Mouse (Mus musculus) limb, embryonic 11.5 days (tissue): ENCODE data around the gene Ube2l3. TPM values are rescaled to one million over a fixed set of nuclear protein-coding genes. Genes with fewer than 3 reads are reported as not detected.
"Not testable (repeated sequence)": the region's sequence is repeated elsewhere in the genome, so short reads cannot be mapped to it uniquely, and the experiment has no call there.

Experiments used
- ATAC-seq: fragments of 200-750 bp; cut with Nextera tagmentation; 2 replicates; pipeline ENCODE4 v1.8.0; 2017; ENCODE audit warnings: low read depth; ENCODE audit not compliant: insufficient number of reproducible peaks, low FRiP score, low TSS enrichment
- DNase-seq: peaks from one replicate; pipeline ENCODE4 v3.0.0-alpha.2; 2015; ENCODE audit warnings: low spot score
- H3K27ac ChIP-seq: fragments of 300-500 bp; sonication (generic); replicated peaks from 2 replicates; pipeline ENCODE4 v1.5.1; 2014; ENCODE audit warnings: low read depth, mild to moderate bottlenecking, low read length
- H3K27me3 ChIP-seq: fragments of 300-500 bp; sonication (generic); 2 replicates; pipeline ENCODE4 v1.6.1; 2014; ENCODE audit warnings: mild to moderate bottlenecking, low read length, mixed read lengths; ENCODE audit not compliant: control insufficient read depth, insufficient read depth
- H3K36me3 ChIP-seq: fragments of 300-500 bp; sonication (generic); 2 replicates; pipeline ENCODE4 v1.6.1; 2014; ENCODE audit warnings: mild to moderate bottlenecking, low read length, moderate library complexity, mixed read lengths; ENCODE audit not compliant: control insufficient read depth, insufficient read depth
- H3K4me1 ChIP-seq: fragments of 300-500 bp; sonication (generic); 2 replicates; pipeline ENCODE4 v1.6.1; 2014; ENCODE audit warnings: low read length, mixed read lengths; ENCODE audit not compliant: control insufficient read depth, insufficient read depth
- H3K4me2 ChIP-seq: fragments of 300-500 bp; sonication (generic); 2 replicates; pipeline ENCODE4 v1.6.1; 2014; ENCODE audit warnings: low read depth, mild to moderate bottlenecking, moderate library complexity; ENCODE audit not compliant: severe bottlenecking
- H3K4me3 ChIP-seq: fragments of 300-500 bp; sonication (generic); 2 replicates; pipeline ENCODE4 v1.5.1; 2014; ENCODE audit warnings: low read depth, low read length
- H3K9ac ChIP-seq: fragments of 300-500 bp; sonication (generic); 2 replicates; pipeline ENCODE4 v1.6.1; 2014; ENCODE audit warnings: mild to moderate bottlenecking, low read length
- H3K9me3 ChIP-seq: fragments of 300-500 bp; sonication (generic); 2 replicates; pipeline ENCODE4 v1.6.1; 2016; ENCODE audit warnings: low read length; ENCODE audit not compliant: control insufficient read depth
- WGBS: fragments of 180-500 bp; shearing (Covaris S2); extraction: QIAGEN DNeasy Blood & Tissue Kit; methylation state at CpG from one replicate; pipeline ENCODE4 v1.1.7; 2014; 5-methylcytosine and 5-hydroxymethylcytosine counted together
- polyA plus RNA-seq: library from polyadenylated mRNA; unstranded; fragments of >200 nt; fragmentation: Nextera tagmentation; extraction: Ambion mirVana; gene quantifications from 2 replicates; pipeline ENCODE4 v1.2.1, GENCODE M21; 2014

Ube2l3 gene
- polyA plus RNA-seq, 1 experiment from 2014 or later = 430 TPM

DNA sequence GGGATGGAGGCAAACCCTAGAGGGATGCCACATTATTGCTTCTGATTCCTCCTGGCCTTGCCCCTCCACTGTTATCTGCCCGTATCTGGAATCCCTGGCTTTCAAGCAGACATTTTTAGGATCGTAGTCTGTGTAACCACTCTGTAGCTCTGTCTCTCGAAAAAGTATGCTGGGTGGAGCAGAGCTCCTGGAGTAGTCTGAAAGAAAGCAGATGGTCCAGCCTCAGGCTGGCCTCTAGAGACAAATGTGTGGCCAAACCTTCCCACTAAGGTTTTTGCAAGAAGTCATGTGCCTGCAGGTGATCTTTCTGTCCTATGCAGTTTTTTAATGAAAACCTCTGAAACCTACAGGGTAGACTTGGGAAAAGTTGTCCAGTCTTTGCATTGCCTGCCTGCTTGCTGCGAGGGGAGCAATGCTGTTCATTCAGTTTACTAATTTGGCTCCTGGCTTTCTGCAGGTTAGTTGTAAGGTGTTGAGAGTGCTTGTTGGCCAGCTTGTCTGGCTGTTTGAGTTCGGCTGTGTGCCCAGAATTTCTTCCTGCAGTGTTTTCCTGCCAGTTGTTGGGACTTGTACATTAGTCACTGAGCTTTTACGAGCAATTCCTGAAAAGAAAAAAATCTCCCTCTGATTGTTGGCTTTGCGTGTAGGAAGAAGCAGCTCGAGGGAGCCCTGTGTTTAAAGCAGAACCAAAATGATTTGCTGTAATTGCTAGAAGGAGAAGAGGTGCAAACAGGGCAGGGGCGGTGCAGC is 32.6 kb upstream of the Ube2l3 start:
- H3K36me3 ChIP-seq = 0 out of 2 replicates have a peak, but pooled peaks cover 2% of the 10 kb centered on the region
- no peak overlapping the region for H3K27ac ChIP-seq
- ATAC-seq (no peak), DNase-seq (no peak)
- peak overlapping the region; percentile 28; the same call in 1 of the 2 replicates for H3K9ac ChIP-seq
- WGBS = 43% methylated on average over 9 of the region's 9 CpGs
- no peaks in the 10 kb centered on the region; the same call in 1 of the 2 replicates for H3K9me3 ChIP-seq
- peak overlapping the region; percentile 90 for H3K4me2 ChIP-seq
- H3K4me3 ChIP-seq = peak overlapping the region; percentile 92
- H3K4me1 ChIP-seq = peaks cover 15% of the 10 kb centered on the region
- H3K27me3 ChIP-seq = no peaks in the 10 kb centered on the region

- Histone ChIP-seq H3K4me3 (peak overlapping the region; percentile 92), H3K4me1 (peaks cover 15% of the 10 kb centered on the region), H3K9me3 (no peaks in the 10 kb centered on the region; the same call in 1 of the 2 replicates), H3K36me3 (0 out of 2 replicates have a peak, but pooled peaks cover 2% of the 10 kb centered on the region), H3K27ac (peak overlapping the region; percentile 82), H3K27me3 (no peaks in the 10 kb centered on the region), H3K9ac (peak overlapping the region; percentile 92), H3K4me2 (peak overlapping the region; percentile 90)
- WGBS = 3% methylated on average over 12 of the region's 12 CpGs
- ATAC-seq (peak; percentile 1; the same call in 1 of the 2 replicates), DNase-seq (peak; percentile 76)
Observed at GRCm38 (mm10) chr16:17234499-17234895, 32.0 kb upstream of the Ube2l3 start.

DNA sequence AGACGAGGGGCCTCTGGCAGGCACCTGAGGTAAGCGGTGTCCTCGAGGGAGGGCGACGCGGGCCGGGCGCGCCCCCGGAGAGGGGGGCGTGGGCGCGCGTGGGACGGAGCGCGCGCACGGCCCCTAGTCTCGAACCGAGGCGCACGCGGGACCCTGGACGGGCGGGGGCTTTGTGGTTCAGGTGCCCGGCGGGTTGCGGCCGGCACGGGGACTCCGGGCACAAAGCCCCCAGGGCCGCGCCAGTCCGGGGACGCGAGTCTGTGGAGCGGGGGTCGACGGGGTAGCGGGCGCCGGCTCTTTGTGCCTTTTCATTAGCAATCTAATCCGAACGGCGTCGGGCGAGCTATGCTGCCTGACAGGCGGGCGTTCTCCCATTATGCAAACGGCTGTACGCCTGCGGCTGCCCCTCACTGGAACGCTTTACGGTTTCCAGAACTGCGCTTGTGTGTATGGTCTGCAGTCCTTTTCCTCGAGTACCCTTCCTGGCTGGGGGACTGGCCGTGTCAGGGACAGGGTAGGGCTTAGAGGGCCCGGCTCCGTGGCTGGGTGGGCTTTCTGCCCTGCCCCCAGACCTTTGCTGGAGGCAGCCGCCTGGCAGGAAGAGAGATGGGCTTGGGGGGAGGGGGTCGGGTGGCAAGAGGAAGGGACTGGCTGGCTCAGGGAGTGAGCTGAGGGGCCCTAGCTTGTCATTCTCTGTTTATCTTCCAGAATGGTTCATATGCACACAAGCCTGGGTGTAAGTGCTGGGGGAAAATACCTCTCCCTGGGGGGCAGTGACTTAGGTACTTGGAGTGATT is 31.5 kb upstream of the Ube2l3 start:
- ATAC-seq = peak; percentile 56
- WGBS = 0% methylated on average over 54 of the region's 62 CpGs

DNA sequence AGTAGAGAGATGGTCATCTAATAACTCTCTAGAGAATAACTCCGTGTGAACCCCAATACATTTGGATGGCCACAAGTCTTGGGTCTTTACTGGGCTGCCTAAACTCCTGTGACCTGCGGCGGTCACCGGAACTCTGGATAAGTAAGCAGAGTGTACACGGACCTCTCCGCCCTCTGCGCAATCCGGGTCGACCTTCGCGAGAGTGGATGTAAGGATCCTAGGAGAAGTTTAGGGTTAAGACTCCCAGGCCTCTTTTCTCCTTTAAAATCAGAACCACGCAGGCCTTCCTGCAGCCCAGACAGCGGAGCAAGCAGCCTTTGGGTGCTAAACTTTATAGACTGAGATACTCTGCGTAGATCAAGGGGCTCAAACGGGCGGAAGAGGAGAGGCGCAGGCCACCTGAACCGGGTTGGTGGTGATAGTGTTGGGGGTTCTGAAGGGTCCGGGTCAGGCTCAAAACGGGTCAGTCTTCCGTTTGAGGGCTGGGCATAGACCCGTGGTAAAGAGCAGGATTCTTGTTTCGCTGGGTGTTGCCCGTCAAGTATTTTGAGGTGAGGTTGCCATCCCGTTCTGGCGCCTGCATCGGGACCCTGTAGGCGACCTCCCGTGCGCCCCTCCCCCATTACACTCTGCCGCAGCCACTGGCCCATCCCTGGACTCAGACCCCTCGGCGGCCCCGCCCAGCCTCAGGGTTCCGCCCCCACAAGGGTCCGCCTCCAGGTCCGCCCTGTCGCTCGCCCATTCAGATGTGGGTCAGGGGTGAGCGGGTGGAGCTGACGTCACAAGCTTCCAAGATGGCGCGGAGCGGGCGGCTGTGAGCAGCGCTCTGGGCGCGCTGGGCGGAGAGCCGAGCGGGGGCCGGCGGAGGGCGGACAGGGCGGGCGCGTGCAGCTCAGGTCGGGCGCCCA is 30.6 kb upstream of the Ube2l3 start, which contains the start of gene Hic2:
Hic2 (plus strand) TSS at position 779 of the 908 bp plus-strand sequence.
- H3K4me2 ChIP-seq = peak within 1 kb of the TSS; percentile 90
- WGBS = under 1% methylated on average over 55 of the region's 59 CpGs
- H3K36me3 ChIP-seq = 0 out of 2 replicates have a peak, but pooled peaks cover 2% of the 10 kb centered on the region
- ATAC-seq = peak; percentile 98
- H3K27ac ChIP-seq = peak within 1 kb of the TSS; percentile 82
- DNase-seq = peak; percentile 98
- H3K4me1 ChIP-seq = peaks cover 15% of the 10 kb centered on the region
- no peaks in the 10 kb centered on the region for H3K27me3 ChIP-seq
- peak within 1 kb of the TSS; percentile 92 for H3K9ac ChIP-seq
- no peaks in the 10 kb centered on the region; the same call in 1 of the 2 replicates for H3K9me3 ChIP-seq
- H3K4me3 ChIP-seq = peak within 1 kb of the TSS; percentile 92

More for the DNA sequence above, 31.5 kb upstream of the Ube2l3 start:
- Histone ChIP-seq H3K36me3 (0 out of 2 replicates have a peak, but pooled peaks cover 2% of the 10 kb centered on the region), H3K9ac (peak overlapping the region; percentile 92), H3K27ac (peak overlapping the region; percentile 82), H3K4me3 (peak overlapping the region; percentile 92), H3K4me2 (peak overlapping the region; percentile 90), H3K4me1 (peaks cover 15% of the 10 kb centered on the region), H3K9me3 (no peaks in the 10 kb centered on the region; the same call in 1 of the 2 replicates), H3K27me3 (no peaks in the 10 kb centered on the region)
- peak; percentile 79 for DNase-seq

DNA sequence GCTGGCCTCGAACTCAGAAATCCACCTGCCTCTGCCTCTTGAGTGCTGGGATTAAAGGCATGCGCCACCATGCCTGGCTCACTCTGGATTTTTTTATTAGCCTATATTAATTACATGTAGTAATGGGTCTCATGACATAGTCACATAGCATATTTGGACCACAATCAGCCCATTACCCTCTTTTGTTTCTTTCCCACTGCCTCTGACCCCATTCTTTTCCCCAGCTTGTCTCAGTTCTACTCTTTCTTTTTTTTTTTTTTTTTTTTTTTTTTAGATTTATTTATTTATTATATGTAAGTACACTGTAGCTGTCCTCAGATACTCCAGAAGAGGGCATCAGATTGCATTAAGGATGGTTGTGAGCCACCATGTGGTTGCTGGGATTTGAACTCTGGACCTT is 29.1 kb upstream of the Ube2l3 start:
- H3K4me1 ChIP-seq = peaks cover 15% of the 10 kb centered on the region
- ATAC-seq, H3K27me3 ChIP-seq, H3K4me3 ChIP-seq, H3K4me2 ChIP-seq, H3K9ac ChIP-seq, DNase-seq, H3K9me3 ChIP-seq, H3K27ac ChIP-seq, H3K36me3 ChIP-seq: not testable (repeated sequence)
- 98% methylated on average over 2 of the region's 2 CpGs for WGBS

GRCm38 (mm10) chr16:17226496-17226895 is 24.0 kb upstream of the Ube2l3 start:
- H3K36me3 ChIP-seq = no peaks in the 10 kb centered on the region
- no peak overlapping the region for H3K9ac ChIP-seq
- H3K27ac ChIP-seq = no peak overlapping the region
- no peaks in the 10 kb centered on the region for H3K4me1 ChIP-seq
- no peaks in the 10 kb centered on the region; the same call in 1 of the 2 replicates for H3K9me3 ChIP-seq
- H3K4me3 ChIP-seq = no peak overlapping the region
- H3K4me2 ChIP-seq = no peak overlapping the region
- DNase-seq (no peak), ATAC-seq (no peak)
- H3K27me3 ChIP-seq = no peaks in the 10 kb centered on the region

DNA sequence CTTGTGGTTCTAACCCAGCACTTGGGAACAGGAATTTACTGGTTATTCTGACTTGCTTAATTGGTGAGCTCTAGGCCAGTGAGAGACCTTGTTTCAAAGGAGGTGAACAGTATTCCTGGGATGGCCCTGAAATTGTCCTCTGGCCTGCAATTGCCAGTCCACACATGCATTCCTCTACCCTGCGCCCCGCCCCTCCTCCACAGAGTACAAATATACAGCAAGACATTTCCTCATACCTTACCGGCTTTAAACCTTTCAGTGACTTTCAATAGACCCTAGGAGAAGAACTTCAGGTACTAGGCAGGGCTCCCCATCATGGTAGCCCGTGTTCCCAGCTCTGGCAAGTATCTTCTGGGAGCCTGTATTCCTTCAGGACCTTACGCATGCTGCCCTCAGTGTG is 23.1 kb upstream of the Ube2l3 start:
- Histone ChIP-seq H3K27me3 (no peaks in the 10 kb centered on the region), H3K9me3 (no peaks in the 10 kb centered on the region; the same call in 1 of the 2 replicates), H3K27ac (no peak overlapping the region), H3K4me3 (no peak overlapping the region), H3K9ac (no peak overlapping the region), H3K4me1 (no peaks in the 10 kb centered on the region), H3K36me3 (no peaks in the 10 kb centered on the region), H3K4me2 (no peak overlapping the region)
- no peak for DNase-seq
- ATAC-seq = no peak
- 88% methylated on average over 5 of the region's 5 CpGs for WGBS
